Mouse (Mus musculus) cerebellum, adult 2 months (tissue): ENCODE measurements around the gene 1700067K01Rik. TPM values are rescaled to one million over a fixed set of nuclear protein-coding genes. Genes with fewer than 3 reads are reported as not detected.

Experiments
- DNase-seq, 2 experiments: peaks; one replicate each; pipeline ENCODE4 v3.0.0; 2021
- H3K27ac ChIP-seq: fragments of 200-500 bp; 2 replicates; pipeline ENCODE4 v1.5.1; 2012; ENCODE audit warnings: low read length, control low read depth, inconsistent platforms; ENCODE audit not compliant: insufficient read depth
- H3K27me3 ChIP-seq: fragments of 200-500 bp; 2 replicates; pipeline ENCODE4 v1.6.1; 2012; ENCODE audit warnings: inconsistent platforms, mild to moderate bottlenecking, low read length, moderate library complexity; ENCODE audit not compliant: control insufficient read depth, insufficient read depth
- H3K4me1 ChIP-seq: fragments of 200-500 bp; 2 replicates; pipeline ENCODE4 v1.6.1; 2011; ENCODE audit warnings: low read length; ENCODE audit not compliant: control insufficient read depth, insufficient read depth
- H3K4me3 ChIP-seq: fragments of 200-500 bp; replicated peaks from 2 replicates; pipeline ENCODE3; 2011; ENCODE audit warnings: mild to moderate bottlenecking, low read depth, low read length, control low read depth; ENCODE audit not compliant: insufficient read depth
- CTCF ChIP-seq: fragments of 200-500 bp; IDR thresholded peaks from 2 replicates; pipeline ENCODE4 v1.5.1; 2011; ENCODE audit warnings: low read depth, mild to moderate bottlenecking, control low read depth, low read length, moderate library complexity, borderline replicate concordance; ENCODE audit not compliant: insufficient read depth
- POLR2A ChIP-seq: fragments of 200-500 bp; IDR thresholded peaks from 2 replicates; pipeline ENCODE4 v1.6.1; 2011; ENCODE audit warnings: low read length, control low read depth, borderline replicate concordance; ENCODE audit not compliant: insufficient read depth
- WGBS: fragments of 180-500 bp; shearing (Covaris S2); methylation state at CpG from one replicate; pipeline ENCODE4 v1.1.7; 2018; 5-methylcytosine and 5-hydroxymethylcytosine counted together
- polyA plus RNA-seq: library from polyadenylated mRNA; depleted of rRNA; stranded (reverse); fragments of >200 nt; gene quantifications from 2 replicates; pipeline ENCODE4 v1.2.3, GENCODE M21; 2012; rRNA removed

The 1700067K01Rik gene
- polyA plus RNA-seq, result 0.11 and 0.14 TPM in 2 replicates

GRCm38 (mm10) chr8:84001281-84002000 is at the start of gene 1700067K01Rik:
TSS of gene 1700067K01Rik (plus strand) at chr8:84001502.
- TF ChIP-seq POLR2A, result no peak
- TF ChIP-seq CTCF, result no peak
- no peak for DNase-seq
- Histone ChIP-seq H3K4me3 (no peak within 1 kb of the TSS), H3K27me3 (no peaks in the 10 kb centered on the region), H3K4me1 (peaks cover 9% of the 10 kb centered on the region), H3K27ac (no peak within 1 kb of the TSS)
- 53% methylated on average over 61 of the region's 61 CpGs for WGBS

GRCm38 (mm10) chr8:83954749-83955105 is 46.6 kb upstream of the 1700067K01Rik start:
- peak overlapping the region; percentile 67 for H3K4me3 ChIP-seq
- H3K27me3 ChIP-seq, result no peaks in the 10 kb centered on the region
- TF ChIP-seq POLR2A, result no peak
- TF ChIP-seq CTCF, result no peak
- no peaks in the 10 kb centered on the region for H3K4me1 ChIP-seq
- no peak for DNase-seq
- WGBS, result 2% methylated on average over 14 of the region's 14 CpGs
- no peak overlapping the region for H3K27ac ChIP-seq

GRCm38 (mm10) chr8:83955106-83955957 is 46.0 kb upstream of the 1700067K01Rik start, which contains the start of the genes Gm10644 and Asf1b:
TSS of gene Gm10644 (minus strand) at chr8:83955205.
TSS of gene Asf1b (plus strand) at chr8:83955507.
- H3K4me3 ChIP-seq, result peak within 1 kb of the TSS; percentile 67
- no peaks in the 10 kb centered on the region for H3K4me1 ChIP-seq
- 1% methylated on average over 75 of the region's 75 CpGs for WGBS
- no peak within 1 kb of the TSS for H3K27ac ChIP-seq
- no peaks in the 10 kb centered on the region for H3K27me3 ChIP-seq
- TF ChIP-seq CTCF (peak; percentile 82), POLR2A (no peak)
- DNase-seq, result peak; percentile 98 to 100

GRCm38 (mm10) chr8:83955958-83956218 is 45.4 kb upstream of the 1700067K01Rik start:
- no peaks in the 10 kb centered on the region for H3K27me3 ChIP-seq
- TF ChIP-seq CTCF (no peak), POLR2A (no peak)
- H3K4me3 ChIP-seq, result peak overlapping the region; percentile 61
- no peak overlapping the region for H3K27ac ChIP-seq
- 2% methylated on average over 15 of the region's 15 CpGs for WGBS
- no peak for DNase-seq
- H3K4me1 ChIP-seq, result no peaks in the 10 kb centered on the region

- DNase-seq, result no peak
- 0% methylated on average over 1 of the region's 1 CpGs for WGBS
- no peaks in the 10 kb centered on the region for H3K27me3 ChIP-seq
- TF ChIP-seq POLR2A, result no peak
- peak; percentile 40; the same call in 1 of the 2 replicates for TF ChIP-seq CTCF
- H3K4me3 ChIP-seq, result no peak overlapping the region
- no peak overlapping the region for H3K27ac ChIP-seq
- no peaks in the 10 kb centered on the region for H3K4me1 ChIP-seq
These were observed 44.5 kb upstream of the 1700067K01Rik start for GRCm38 (mm10) chr8:83956789-83957188.

- Histone ChIP-seq H3K27ac (no peak overlapping the region), H3K4me3 (no peak overlapping the region), H3K4me1 (no peaks in the 10 kb centered on the region), H3K27me3 (no peaks in the 10 kb centered on the region)
- 85% methylated on average over 5 of the region's 5 CpGs for WGBS
- TF ChIP-seq POLR2A (no peak), CTCF (no peak)
- no peak for DNase-seq
These were observed 37.1 kb upstream of the 1700067K01Rik start for GRCm38 (mm10) chr8:83964015-83964765.

- TF ChIP-seq CTCF (no peak), POLR2A (no peak)
- Histone ChIP-seq H3K4me1 (no peaks in the 10 kb centered on the region), H3K4me3 (no peak overlapping the region), H3K27me3 (no peaks in the 10 kb centered on the region), H3K27ac (no peak overlapping the region)
- WGBS, result 98% methylated on average over 7 of the region's 7 CpGs
- no peak for DNase-seq
These were observed 33.6 kb upstream of the 1700067K01Rik start for GRCm38 (mm10) chr8:83967701-83968100.

GRCm38 (mm10) chr8:83971121-83971520 is 30.2 kb upstream of the 1700067K01Rik start:
- no peak for DNase-seq
- Histone ChIP-seq H3K4me1 (peaks cover 4% of the 10 kb centered on the region; the same call in 1 of the 2 replicates), H3K27ac (no peak overlapping the region), H3K4me3 (no peak overlapping the region), H3K27me3 (no peaks in the 10 kb centered on the region)
- WGBS, result 73% methylated on average over 4 of the region's 4 CpGs
- TF ChIP-seq CTCF (no peak), POLR2A (no peak)
